Mouse (Mus musculus) heart, postnatal 4 days (tissue): ENCODE results near the gene Nelfe. TPM values are rescaled to one million over a fixed set of nuclear protein-coding genes. Genes with fewer than 3 reads are reported as not detected.

Experiments
- DNase-seq: peaks from one replicate; pipeline ENCODE4 v3.0.0; 2021
- total RNA-seq, 2 experiments: library from RNA; stranded (reverse); gene quantifications; 2 replicates each; pipeline ENCODE4 v1.2.3; 2021

Nelfe gene
- total RNA-seq, 2 experiments from 2014 or later, result 30.4 to 34.2 TPM

GRCm38 (mm10) chr17:34847615-34848014, 2.6 kb upstream of the Nelfe start:
- no peak for DNase-seq

GRCm38 (mm10) chr17:34850517-34851125, 430 bp downstream of the Nelfe start:
- no peak for DNase-seq

- no peak for DNase-seq
Measured at GRCm38 (mm10) chr17:34853511-34853910, 3.3 kb downstream of the Nelfe start.

GRCm38 (mm10) chr17:34854761-34855160, 4.6 kb downstream of the Nelfe start:
- no peak for DNase-seq

- peak; percentile 67 for DNase-seq
Measured at GRCm38 (mm10) chr17:34855825-34856224, 5.6 kb downstream of the Nelfe start.

GRCm38 (mm10) chr17:34858670-34859069, 8.5 kb downstream of the Nelfe start:
- no peak for DNase-seq

- no peak for DNase-seq
Measured at GRCm38 (mm10) chr17:34860514-34860913, 10.3 kb downstream of the Nelfe start.

- DNase-seq, result no peak
Measured at GRCm38 (mm10) chr17:34861704-34862415, 11.7 kb downstream of the Nelfe start.

GRCm38 (mm10) chr17:34862416-34863081, 12.4 kb downstream of the Nelfe start, which contains the start of gene Cfb:
Gene Cfb, minus strand, starts transcription at chr17:34862518.
- DNase-seq, result no peak

GRCm38 (mm10) chr17:34865981-34866380, 15.8 kb downstream of the Nelfe start:
- DNase-seq, result no peak

- DNase-seq, result no peak
Measured at GRCm38 (mm10) chr17:34874321-34874720, 24.1 kb downstream of the Nelfe start.

GRCm38 (mm10) chr17:34879336-34879879, 29.2 kb downstream of the Nelfe start, which contains the start of gene Zbtb12:
Gene Zbtb12, plus strand, starts transcription at chr17:34879483.
- DNase-seq, result no peak

- no peak for DNase-seq
Measured at GRCm38 (mm10) chr17:34881166-34881565, 31.0 kb downstream of the Nelfe start.

GRCm38 (mm10) chr17:34881683-34882310, 31.6 kb downstream of the Nelfe start, which contains the start of gene Gm20547:
Gene Gm20547, minus strand, starts transcription at chr17:34882042.
- no peak for DNase-seq

GRCm38 (mm10) chr17:34883332-34883731, 33.1 kb downstream of the Nelfe start:
- DNase-seq, result no peak

GRCm38 (mm10) chr17:34884704-34885103, 34.5 kb downstream of the Nelfe start:
- no peak for DNase-seq

- no peak for DNase-seq
Measured at GRCm38 (mm10) chr17:34885615-34886014, 35.4 kb downstream of the Nelfe start.

- DNase-seq, result no peak
Measured at GRCm38 (mm10) chr17:34887942-34888341, 37.8 kb downstream of the Nelfe start.

- DNase-seq, result no peak
Measured at GRCm38 (mm10) chr17:34890074-34890743, 40.0 kb downstream of the Nelfe start.

- DNase-seq, result no peak
Measured at GRCm38 (mm10) chr17:34891377-34891776, 41.2 kb downstream of the Nelfe start.

GRCm38 (mm10) chr17:34893072-34893824, 43.1 kb downstream of the Nelfe start:
- no peak for DNase-seq
